Mouse (Mus musculus) yolk sac, embryonic 10.5 days (tissue): ENCODE measurements around the gene Gm4788.
"Not testable (repeated sequence)": the region's sequence is repeated elsewhere in the genome, so short reads cannot be mapped to it uniquely, and the experiment has no call there.

ENCODE experiments used
- DNase-seq: peaks from one replicate; pipeline ENCODE4 v3.0.0-alpha.2; 2017; ENCODE audit warnings: low spot score

Gm4788 gene

GRCm38 (mm10) chr1:139781143-139781542, at the start of gene Gm4788:
TSS of gene Gm4788 (minus strand) at chr1:139781243.
- no peak for DNase-seq

DNA sequence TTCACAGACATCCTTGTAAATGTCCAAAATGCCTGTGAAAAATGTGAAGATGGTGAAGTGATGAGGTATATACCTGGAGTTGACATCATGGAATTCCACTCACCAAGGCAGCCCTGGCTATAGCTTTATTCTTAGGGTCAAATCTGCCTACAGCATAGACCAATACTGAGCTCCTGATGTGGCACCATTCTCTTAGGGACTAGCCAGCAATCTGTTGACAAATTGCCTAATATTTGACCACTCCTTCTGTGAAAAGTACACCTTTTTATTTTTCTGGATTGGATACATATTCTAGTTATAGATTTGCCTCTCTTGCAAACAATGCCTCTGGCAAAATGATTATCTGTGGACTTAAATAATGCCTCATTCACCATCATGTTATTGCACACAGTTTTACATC, 27.6 kb upstream of the Gm4788 start:
- no peak for DNase-seq

GRCm38 (mm10) chr1:139769913-139770312, 11.1 kb downstream of the Gm4788 start:
- DNase-seq: not testable (repeated sequence)

DNA sequence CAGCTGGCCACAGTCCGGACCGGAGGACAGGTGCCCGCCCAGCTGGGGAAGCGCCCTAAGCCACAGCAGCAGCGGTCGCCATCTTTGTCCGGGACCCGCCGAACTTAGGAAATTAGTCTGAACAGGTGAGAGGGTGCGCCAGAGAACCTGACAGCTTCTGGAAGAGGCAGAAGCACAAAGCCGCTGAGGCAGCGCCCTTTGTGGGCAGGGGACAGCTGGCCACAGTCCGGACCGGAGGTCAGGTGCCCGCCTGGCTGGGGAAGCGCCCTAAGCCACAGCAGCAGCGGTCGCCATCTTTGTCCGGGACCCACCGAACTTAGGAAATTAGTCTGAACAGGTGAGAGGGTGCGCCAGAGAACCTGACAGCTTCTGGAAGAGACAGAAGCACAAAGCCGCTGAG, 64.4 kb downstream of the Gm4788 start:
- not testable (repeated sequence) for DNase-seq

DNA sequence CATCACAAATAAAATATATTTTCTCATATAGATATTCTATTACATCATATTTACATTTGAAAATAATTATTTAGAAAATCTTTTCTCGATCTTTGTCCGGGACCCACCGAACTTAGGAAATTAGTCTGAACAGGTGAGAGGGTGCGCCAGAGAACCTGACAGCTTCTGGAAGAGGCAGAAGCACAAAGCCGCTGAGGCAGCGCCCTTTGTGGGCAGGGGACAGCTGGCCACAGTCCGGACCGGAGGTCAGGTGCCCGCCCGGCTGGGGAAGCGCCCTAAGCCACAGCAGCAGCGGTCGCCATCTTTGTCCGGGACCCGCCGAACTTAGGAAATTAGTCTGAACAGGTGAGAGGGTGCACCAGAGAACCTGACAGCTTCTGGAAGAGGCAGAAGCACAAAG, 64.8 kb downstream of the Gm4788 start:
- not testable (repeated sequence) for DNase-seq

- not testable (repeated sequence) for DNase-seq
These were observed 131.1 kb downstream of the Gm4788 start for GRCm38 (mm10) chr1:139649921-139650320.
